Mouse (Mus musculus) bone marrow macrophage, adult 2 months (primary cell): Measurements from ENCODE around the gene Mthfs. TPM values are rescaled to one million over a fixed set of nuclear protein-coding genes. Genes with fewer than 3 reads are reported as not detected.
"Not testable (repeated sequence)": the region's sequence is repeated elsewhere in the genome, so short reads cannot be mapped to it uniquely, and the experiment has no call there.

Experiments used
- H3K27ac ChIP-seq: 2 replicates; pipeline ENCODE4 v1.5.1; 2012; ENCODE audit warnings: low read depth, low read length; ENCODE audit not compliant: insufficient read depth
- H3K4me1 ChIP-seq: 2 replicates; pipeline ENCODE4 v1.6.1; 2012; ENCODE audit warnings: low read length; ENCODE audit not compliant: control insufficient read depth, insufficient read depth
- H3K4me3 ChIP-seq: 2 replicates; pipeline ENCODE4 v1.5.1; 2012; ENCODE audit warnings: mild to moderate bottlenecking, low read length, moderate library complexity; ENCODE audit not compliant: insufficient read depth
- CTCF ChIP-seq: IDR thresholded peaks from 2 replicates; pipeline ENCODE4 v1.5.1; 2012; ENCODE audit warnings: low read depth, mild to moderate bottlenecking, low read length, moderate library complexity
- POLR2A ChIP-seq: IDR thresholded peaks from 2 replicates; pipeline ENCODE4 v1.6.1; 2012; ENCODE audit warnings: mild to moderate bottlenecking, low read depth, low read length, borderline replicate concordance
- polyA plus RNA-seq: library from polyadenylated mRNA; stranded (reverse); fragments of >200 nt; gene quantifications from 2 replicates; pipeline ENCODE4 v1.2.4, GENCODE M21; 2012; ENCODE audit not compliant: missing spikeins, insufficient read depth, insufficient read length

Mthfs gene
- polyA plus RNA-seq, 1 experiment: 50.4 TPM

GRCm38 (mm10) chr9:89220704-89221287 is 10.3 kb downstream of the Mthfs start:
- H3K27ac ChIP-seq: peak overlapping the region; percentile 69
- not testable (repeated sequence) for H3K4me3 ChIP-seq
- peaks cover 24% of the 10 kb centered on the region for H3K4me1 ChIP-seq

DNA sequence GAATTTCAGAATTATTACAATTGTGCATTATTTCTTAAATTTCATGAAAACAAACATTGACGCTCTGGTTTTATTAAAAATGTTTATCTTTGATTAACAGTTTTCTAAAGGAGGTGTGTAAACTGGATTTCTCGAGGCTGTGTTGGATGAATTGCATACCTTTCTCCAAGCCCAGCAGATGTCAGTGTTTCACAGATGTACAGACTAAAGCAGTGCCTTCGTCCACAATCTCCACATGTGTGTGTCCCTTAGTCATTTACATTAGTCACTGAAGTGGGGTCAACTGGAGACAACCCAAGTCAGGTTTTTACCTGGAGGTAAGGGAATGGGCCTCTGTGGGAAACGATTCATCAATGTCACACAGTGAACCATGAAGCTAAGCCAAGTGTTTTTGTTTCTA is 15.6 kb downstream of the Mthfs start:
- peaks cover 15% of the 10 kb centered on the region for H3K4me1 ChIP-seq
- no peak overlapping the region for H3K4me3 ChIP-seq
- H3K27ac ChIP-seq: no peak overlapping the region
- TF ChIP-seq CTCF: no peak
- TF ChIP-seq POLR2A: no peak

- H3K27ac ChIP-seq: no peak overlapping the region
Measured at GRCm38 (mm10) chr9:89228122-89228521, 17.6 kb downstream of the Mthfs start.

DNA sequence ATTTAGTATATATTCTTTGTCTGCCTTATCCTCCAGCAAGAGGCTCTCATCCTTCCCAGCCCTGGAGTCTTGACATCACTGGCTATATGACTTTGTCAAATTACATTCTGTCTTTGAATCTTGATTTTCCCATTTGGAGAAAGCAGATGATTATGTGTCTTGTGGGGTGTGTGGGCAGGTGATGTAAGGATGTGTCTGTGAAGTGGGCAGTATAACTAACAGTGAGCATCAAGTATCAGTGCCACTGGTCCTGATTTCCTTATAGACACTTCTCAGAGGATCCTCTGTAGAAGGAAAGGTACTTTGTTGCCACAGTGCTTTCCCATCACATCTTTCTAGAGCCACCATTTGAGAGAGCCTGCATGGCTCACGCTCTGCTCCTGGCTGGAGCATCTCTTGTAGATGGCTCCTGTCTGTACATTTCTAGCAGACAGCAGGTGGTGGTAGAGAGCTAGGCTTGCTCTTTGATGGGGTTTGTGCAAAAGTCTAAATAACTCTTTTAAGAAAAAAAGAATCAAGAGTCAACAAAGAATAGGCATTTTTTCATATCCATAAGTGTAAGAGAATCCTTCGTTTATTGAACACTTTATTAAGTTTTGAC is 20.5 kb downstream of the Mthfs start:
- not testable (repeated sequence) for H3K4me3 ChIP-seq, H3K4me1 ChIP-seq, H3K27ac ChIP-seq

More at GRCm38 (mm10) chr9:89228122-89228521, 17.6 kb downstream of the Mthfs start:
- TF ChIP-seq POLR2A (no peak), CTCF (no peak)
- Histone ChIP-seq H3K4me3 (no peak overlapping the region), H3K4me1 (peaks cover 7% of the 10 kb centered on the region)

- not testable (repeated sequence) for H3K27ac ChIP-seq, H3K4me1 ChIP-seq, H3K4me3 ChIP-seq
Measured at GRCm38 (mm10) chr9:89237131-89237530, 26.7 kb downstream of the Mthfs start.

DNA sequence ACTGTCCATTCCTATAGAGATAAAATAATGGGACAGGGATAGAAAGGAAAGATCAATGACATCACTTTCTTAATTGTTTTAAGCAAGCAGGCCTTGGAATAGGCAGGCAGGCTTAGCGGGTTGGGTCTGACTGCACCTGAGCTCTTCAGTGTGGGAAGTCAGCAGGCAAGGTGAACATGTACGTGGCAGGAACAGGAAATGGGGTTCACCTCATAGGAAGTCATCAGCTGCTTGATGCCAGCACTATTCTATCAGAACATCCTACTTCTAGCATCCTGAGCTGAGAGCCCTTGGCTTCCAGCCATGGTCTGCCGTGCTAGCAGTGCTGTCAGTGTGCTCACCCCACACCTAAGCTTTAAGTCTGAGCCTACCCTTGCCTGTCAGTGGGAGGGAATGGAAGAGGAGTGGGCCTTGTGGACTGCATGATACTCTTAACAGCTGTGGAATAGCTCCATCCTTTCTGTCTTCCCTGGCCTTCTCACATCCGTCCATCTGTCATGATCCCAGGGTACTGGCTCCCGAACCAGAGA is 28.6 kb downstream of the Mthfs start:
- H3K4me3 ChIP-seq, H3K4me1 ChIP-seq, H3K27ac ChIP-seq: not testable (repeated sequence)

DNA sequence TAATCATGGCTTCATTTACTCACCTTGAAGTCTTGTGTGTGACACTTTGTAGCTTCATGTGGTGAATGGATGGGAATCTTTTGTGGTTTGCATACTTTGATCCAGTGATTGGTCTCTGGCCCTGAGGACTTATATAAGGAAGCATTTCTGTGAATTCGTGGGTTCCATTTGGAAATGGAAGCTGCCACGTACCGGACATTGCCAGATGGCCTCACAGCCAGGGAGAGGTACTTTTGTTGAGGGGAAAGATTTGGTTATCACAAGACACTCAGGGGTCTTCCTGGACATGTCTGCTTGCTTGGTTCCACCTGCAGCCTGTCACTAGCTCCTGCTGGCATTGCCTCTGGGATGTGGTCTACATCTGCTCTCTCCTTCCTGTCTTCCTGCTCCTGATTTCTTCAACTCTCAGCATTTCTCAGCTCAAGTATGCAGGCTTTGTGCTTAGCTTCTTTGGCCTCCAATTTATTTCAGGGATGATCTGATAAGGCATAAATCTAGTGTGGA is 30.1 kb downstream of the Mthfs start:
- H3K4me1 ChIP-seq, H3K27ac ChIP-seq, H3K4me3 ChIP-seq: not testable (repeated sequence)

DNA sequence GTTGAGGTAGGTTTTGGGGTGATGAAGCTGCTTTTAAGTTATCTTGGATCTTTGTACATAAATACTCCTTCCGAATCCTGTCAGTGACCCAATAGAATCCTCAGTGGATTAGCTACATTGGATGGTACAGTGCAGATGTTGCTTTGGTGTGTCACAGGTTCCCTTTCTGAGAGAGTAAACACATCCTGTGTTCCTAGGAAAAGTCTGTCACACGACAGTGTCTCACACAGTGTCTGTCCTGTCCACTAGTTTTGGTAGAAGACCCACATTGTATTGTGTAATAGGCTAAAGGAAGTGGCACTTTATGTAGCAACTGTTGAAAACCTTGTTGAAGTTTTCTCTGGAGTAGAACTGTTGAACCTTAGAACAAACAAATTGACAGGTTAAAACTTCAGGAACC is 42.9 kb downstream of the Mthfs start:
- no peak for TF ChIP-seq POLR2A
- TF ChIP-seq CTCF: no peak
- Histone ChIP-seq H3K4me3 (no peak overlapping the region), H3K4me1 (peaks cover 62% of the 10 kb centered on the region), H3K27ac (peak overlapping the region; percentile 89)

DNA sequence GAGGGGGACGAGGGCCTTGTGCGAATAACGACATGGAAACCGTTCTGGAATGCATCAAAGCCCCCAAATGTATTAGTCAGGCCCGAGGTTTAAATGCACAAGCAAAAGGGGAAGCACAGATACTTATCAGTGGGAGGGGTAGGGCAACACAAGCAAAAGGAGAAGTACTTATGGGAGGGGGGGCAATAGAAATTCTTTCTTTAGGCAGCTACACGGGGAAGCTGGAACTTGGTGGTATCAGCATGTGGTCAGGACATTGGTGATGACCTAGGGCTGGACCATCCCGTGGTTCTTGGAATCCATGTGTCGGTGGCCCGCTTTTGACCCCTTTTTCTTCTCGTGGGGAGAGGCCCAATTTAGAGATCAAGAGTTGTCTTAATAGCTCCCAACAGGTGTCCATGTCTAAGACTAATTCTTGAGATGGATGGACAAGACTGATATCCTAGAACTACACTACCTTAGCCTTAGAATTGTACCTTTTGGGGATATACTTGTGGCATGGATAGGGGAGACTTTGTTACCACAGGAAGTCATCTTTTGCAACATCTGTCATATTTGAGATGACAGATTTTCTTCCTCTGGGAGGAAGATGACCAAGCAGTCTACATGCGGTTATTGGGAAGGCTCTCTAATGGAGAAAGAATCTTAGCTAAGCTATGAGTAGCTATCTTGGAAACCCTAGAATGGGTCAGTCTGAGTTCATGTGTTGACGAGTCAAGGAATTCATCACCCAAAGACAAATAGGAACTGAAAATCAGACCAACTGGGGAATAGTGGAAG is 46.3 kb downstream of the Mthfs start:
- H3K4me3 ChIP-seq: no peak overlapping the region
- peak overlapping the region; percentile 87 for H3K27ac ChIP-seq
- H3K4me1 ChIP-seq: peaks cover 68% of the 10 kb centered on the region
- TF ChIP-seq POLR2A (no peak), CTCF (no peak)

DNA sequence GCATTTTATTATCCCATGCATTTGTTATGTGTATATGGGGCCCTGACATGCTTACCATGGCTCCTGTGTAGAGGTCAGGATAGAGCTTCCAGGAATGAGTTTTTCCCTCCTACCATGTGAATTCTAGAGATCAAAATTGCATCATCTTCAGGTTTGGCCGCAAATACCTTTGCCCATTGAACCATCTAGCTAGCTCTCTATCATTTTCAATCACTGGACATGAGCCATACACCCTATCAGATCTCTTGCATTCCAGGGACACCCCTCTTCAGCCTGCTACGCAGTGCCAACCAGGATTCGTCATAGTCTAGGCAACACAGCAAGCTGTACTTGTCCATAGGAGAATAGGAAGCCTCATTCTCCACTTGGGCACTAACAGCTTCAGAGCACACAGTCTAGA is 53.5 kb downstream of the Mthfs start:
- Histone ChIP-seq H3K4me3 (no peak overlapping the region), H3K4me1 (peaks cover 60% of the 10 kb centered on the region), H3K27ac (no peak overlapping the region)
- no peak for TF ChIP-seq POLR2A
- TF ChIP-seq CTCF: no peak

DNA sequence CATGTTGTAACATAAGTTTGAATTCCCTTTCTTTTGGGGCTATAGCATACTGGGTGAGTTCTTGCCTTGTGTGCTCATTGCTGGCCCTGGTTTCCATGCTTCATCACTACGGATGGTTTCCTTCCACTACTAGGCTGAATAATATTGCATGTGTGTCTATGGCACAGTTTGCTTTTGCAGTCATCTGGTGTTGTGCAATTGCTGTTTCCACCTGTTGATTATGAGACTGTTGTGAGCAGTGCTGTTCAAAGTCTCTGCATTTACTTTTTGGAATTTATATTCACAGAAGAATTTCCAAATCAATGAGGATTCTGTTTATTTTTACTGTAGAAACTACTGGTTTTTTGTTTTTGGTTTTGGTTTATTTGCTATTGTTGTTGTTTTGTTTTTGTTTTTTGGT is 54.1 kb downstream of the Mthfs start:
- Histone ChIP-seq H3K4me3 (no peak overlapping the region), H3K27ac (peak overlapping the region; percentile 9; the same call in 1 of the 2 replicates), H3K4me1 (peaks cover 63% of the 10 kb centered on the region)
- TF ChIP-seq CTCF: no peak
- no peak for TF ChIP-seq POLR2A
